Mouse (Mus musculus) forebrain, embryonic 13.5 days (tissue): ENCODE results near the gene Kras. TPM values are rescaled to one million over a fixed set of nuclear protein-coding genes. Genes with fewer than 3 reads are reported as not detected.

ENCODE experiments used
- ATAC-seq: fragments of 200-750 bp; cut with Nextera tagmentation; 2 replicates; pipeline ENCODE4 v1.8.0; 2017
- H3K27ac ChIP-seq: fragments of 300-500 bp; sonication (generic); 2 replicates; pipeline ENCODE4 v1.5.1; 2015; ENCODE audit warnings: inconsistent platforms, mild to moderate bottlenecking, moderate library complexity
- H3K27me3 ChIP-seq: fragments of 300-500 bp; sonication (generic); 2 replicates; pipeline ENCODE4 v1.6.1; 2015; ENCODE audit warnings: mild to moderate bottlenecking, inconsistent platforms
- H3K36me3 ChIP-seq: fragments of 300-500 bp; sonication (generic); 2 replicates; pipeline ENCODE4 v1.6.1; 2015; ENCODE audit warnings: mild to moderate bottlenecking, inconsistent platforms; ENCODE audit not compliant: poor library complexity, severe bottlenecking
- H3K4me1 ChIP-seq: fragments of 300-500 bp; sonication (generic); 2 replicates; pipeline ENCODE4 v1.6.1; 2015; ENCODE audit warnings: inconsistent platforms
- H3K4me2 ChIP-seq: fragments of 300-500 bp; sonication (generic); 2 replicates; pipeline ENCODE4 v1.6.1; 2015; ENCODE audit warnings: inconsistent platforms, mild to moderate bottlenecking, moderate library complexity
- H3K4me3 ChIP-seq: fragments of 300-500 bp; sonication (generic); 2 replicates; pipeline ENCODE4 v1.5.1; 2015; ENCODE audit warnings: mild to moderate bottlenecking, inconsistent platforms
- H3K9ac ChIP-seq: fragments of 300-500 bp; sonication (generic); 2 replicates; pipeline ENCODE4 v1.6.1; 2015; ENCODE audit warnings: mild to moderate bottlenecking, inconsistent platforms
- H3K9me3 ChIP-seq: fragments of 300-500 bp; sonication (generic); replicated peaks from 2 replicates; pipeline ENCODE4 v1.6.1; 2016; ENCODE audit warnings: inconsistent platforms
- WGBS: fragments of 180-500 bp; shearing (Covaris S2); methylation state at CpG from one replicate; pipeline ENCODE4 v1.1.7; 2015; 5-methylcytosine and 5-hydroxymethylcytosine counted together
- polyA plus RNA-seq: library from polyadenylated mRNA; unstranded; fragments of >200 nt; fragmentation: Nextera tagmentation; extraction: Ambion mirVana; gene quantifications from 2 replicates; pipeline ENCODE4 v1.2.1, GENCODE M21; 2015

Kras gene
- polyA plus RNA-seq, 1 experiment from 2014 or later, result 107 TPM

GRCm38 (mm10) chr6:145273971-145274620 lies 24.1 kb upstream of the Kras start:
- no peak overlapping the region for H3K9ac ChIP-seq
- H3K36me3 ChIP-seq, result no peaks in the 10 kb centered on the region
- H3K27ac ChIP-seq, result no peak overlapping the region
- H3K4me1 ChIP-seq, result peaks cover 8% of the 10 kb centered on the region
- no peak overlapping the region for H3K4me3 ChIP-seq
- no peak overlapping the region for H3K4me2 ChIP-seq
- H3K27me3 ChIP-seq, result no peaks in the 10 kb centered on the region
- ATAC-seq, result no peak
- H3K9me3 ChIP-seq, result no peaks in the 10 kb centered on the region
- 83% methylated on average over 12 of the region's 12 CpGs for WGBS

- Histone ChIP-seq H3K4me3 (no peak overlapping the region), H3K9ac (no peak overlapping the region), H3K4me1 (peaks cover 8% of the 10 kb centered on the region), H3K4me2 (no peak overlapping the region), H3K27ac (no peak overlapping the region), H3K36me3 (no peaks in the 10 kb centered on the region), H3K9me3 (no peaks in the 10 kb centered on the region), H3K27me3 (no peaks in the 10 kb centered on the region)
- WGBS, result 82% methylated on average over 10 of the region's 10 CpGs
- no peak for ATAC-seq
Observed at GRCm38 (mm10) chr6:145272142-145272937, 22.3 kb upstream of the Kras start.

- WGBS, result 88% methylated on average over 4 of the region's 4 CpGs
- Histone ChIP-seq H3K4me1 (no peaks in the 10 kb centered on the region), H3K9me3 (no peaks in the 10 kb centered on the region), H3K27me3 (no peaks in the 10 kb centered on the region), H3K9ac (no peak overlapping the region), H3K27ac (no peak overlapping the region), H3K4me3 (no peak overlapping the region), H3K4me2 (no peak overlapping the region), H3K36me3 (no peaks in the 10 kb centered on the region)
- no peak for ATAC-seq
Observed at GRCm38 (mm10) chr6:145269313-145269845, 19.3 kb upstream of the Kras start.

DNA sequence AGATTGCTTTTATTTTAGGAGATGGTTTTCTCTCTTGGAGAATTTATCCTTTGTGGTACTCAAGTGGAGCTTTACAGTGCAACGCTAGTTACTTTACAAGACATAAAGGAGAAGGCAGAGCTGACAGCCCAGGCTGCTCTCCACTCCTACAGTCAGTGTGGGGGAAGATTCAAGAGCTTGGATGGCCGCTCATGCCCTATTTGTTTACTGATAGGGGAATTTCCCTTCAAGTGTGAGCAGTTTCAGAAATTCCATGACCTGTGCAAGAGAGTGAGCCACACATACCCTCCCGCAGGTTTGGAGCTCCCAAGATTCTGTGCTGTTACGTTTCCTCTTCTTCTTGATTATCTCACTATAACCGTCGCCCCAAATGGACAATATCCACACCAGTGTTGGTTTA lies 17.7 kb upstream of the Kras start:
- Histone ChIP-seq H3K9me3 (no peaks in the 10 kb centered on the region), H3K4me2 (no peak overlapping the region), H3K4me1 (no peaks in the 10 kb centered on the region), H3K9ac (no peak overlapping the region), H3K27ac (no peak overlapping the region), H3K36me3 (no peaks in the 10 kb centered on the region), H3K4me3 (no peak overlapping the region), H3K27me3 (no peaks in the 10 kb centered on the region)
- ATAC-seq, result no peak
- 90% methylated on average over 6 of the region's 6 CpGs for WGBS

DNA sequence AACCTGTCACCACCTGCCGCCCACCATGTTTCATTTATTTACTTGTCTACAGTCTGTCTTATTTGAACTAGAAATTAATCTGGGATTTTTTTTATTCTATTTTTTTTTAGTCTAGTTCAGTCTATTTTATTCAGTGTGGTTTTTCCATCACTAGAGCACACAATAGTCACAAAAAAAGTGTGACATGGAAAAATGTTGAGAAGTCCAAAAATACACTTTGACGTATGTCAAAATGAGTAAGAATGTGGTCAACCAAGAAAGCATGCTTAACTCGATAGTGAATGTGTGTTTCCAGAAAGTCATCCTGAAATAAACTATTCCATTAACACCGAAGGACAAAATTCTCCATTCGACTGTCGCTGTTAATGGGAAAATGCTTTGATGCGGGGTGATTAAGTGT lies 12.3 kb upstream of the Kras start:
- Histone ChIP-seq H3K36me3 (no peaks in the 10 kb centered on the region), H3K4me1 (0 out of 2 replicates have a peak, but pooled peaks cover 3% of the 10 kb centered on the region), H3K4me3 (no peak overlapping the region), H3K27me3 (no peaks in the 10 kb centered on the region), H3K4me2 (no peak overlapping the region), H3K9me3 (no peaks in the 10 kb centered on the region), H3K9ac (no peak overlapping the region), H3K27ac (no peak overlapping the region)
- no peak for ATAC-seq
- WGBS, result 73% methylated on average over 7 of the region's 7 CpGs

DNA sequence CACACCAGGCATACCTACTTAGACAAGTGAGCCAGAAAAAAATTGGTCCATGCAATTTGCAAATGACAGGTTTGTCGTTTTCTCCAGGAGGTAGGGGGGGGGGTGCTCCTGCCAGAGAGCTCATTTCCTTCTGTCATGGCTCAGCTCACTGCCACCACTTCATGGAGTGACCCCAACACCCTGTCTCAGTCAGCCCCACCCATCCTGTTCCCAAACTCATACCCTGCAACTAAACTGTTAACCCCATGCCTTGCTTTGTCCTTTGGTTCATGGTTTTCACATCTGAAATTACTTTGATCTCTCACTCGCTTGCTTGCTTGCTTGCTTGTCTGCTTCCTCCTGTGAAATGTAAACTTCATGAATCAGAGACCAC lies 6.6 kb upstream of the Kras start:
- H3K9me3 ChIP-seq, result no peaks in the 10 kb centered on the region

DNA sequence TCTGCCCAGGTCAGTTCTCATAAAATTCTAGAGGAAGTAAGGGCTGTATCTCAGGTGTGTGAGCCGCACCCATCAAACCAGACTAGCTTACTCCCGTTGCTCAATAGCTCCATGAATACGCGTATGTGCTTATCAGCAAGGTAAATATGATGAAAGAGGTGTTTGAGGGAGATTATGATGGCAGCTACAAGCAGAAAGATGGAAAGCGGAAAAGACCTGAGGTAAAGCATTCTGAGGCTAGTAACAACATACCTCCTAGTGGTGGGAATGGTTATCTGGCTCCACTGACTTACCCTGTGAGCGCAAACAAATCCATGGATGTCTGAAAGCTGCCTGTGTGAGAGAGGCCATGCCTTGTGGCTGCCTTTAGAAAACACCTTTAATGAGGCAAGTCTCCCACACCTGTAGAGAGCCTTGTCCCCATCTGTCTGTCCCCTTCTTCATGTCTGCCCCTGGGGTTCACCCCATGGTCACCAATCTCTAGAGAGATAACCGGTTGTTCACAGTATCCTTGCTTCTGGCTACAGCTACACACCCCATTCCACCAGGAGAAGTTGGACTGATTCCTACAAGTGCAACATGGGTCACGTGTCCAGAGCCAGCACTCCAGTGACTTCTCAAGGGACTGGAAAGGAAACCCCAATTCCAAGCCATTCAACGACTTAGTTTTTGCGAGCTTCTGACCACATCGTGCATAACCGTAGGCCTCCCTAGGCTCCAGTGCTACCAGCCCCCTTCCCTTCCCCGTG lies 6.1 kb upstream of the Kras start:
- Histone ChIP-seq H3K4me2 (no peak overlapping the region), H3K27ac (no peak overlapping the region), H3K36me3 (no peaks in the 10 kb centered on the region), H3K4me3 (no peak overlapping the region), H3K9ac (no peak overlapping the region), H3K27me3 (0 out of 2 replicates have a peak, but pooled peaks cover 7% of the 10 kb centered on the region), H3K9me3 (no peaks in the 10 kb centered on the region), H3K4me1 (peaks cover 6% of the 10 kb centered on the region)
- WGBS, result 85% methylated on average over 13 of the region's 13 CpGs
- no peak for ATAC-seq

More for the DNA sequence above, 6.6 kb upstream of the Kras start:
- 0 out of 2 replicates have a peak, but pooled peaks cover 3% of the 10 kb centered on the region for H3K4me1 ChIP-seq
- no peak for ATAC-seq
- no peaks in the 10 kb centered on the region for H3K36me3 ChIP-seq
- no peak overlapping the region for H3K4me2 ChIP-seq
- no peak overlapping the region for H3K9ac ChIP-seq
- H3K27ac ChIP-seq, result no peak overlapping the region
- 52% methylated on average over 2 of the region's 2 CpGs for WGBS
- no peak overlapping the region for H3K4me3 ChIP-seq
- 0 out of 2 replicates have a peak, but pooled peaks cover 7% of the 10 kb centered on the region for H3K27me3 ChIP-seq

GRCm38 (mm10) chr6:145250820-145251219 lies 781 bp upstream of the Kras start:
- H3K27me3 ChIP-seq, result 0 out of 2 replicates have a peak, but pooled peaks cover 7% of the 10 kb centered on the region
- ATAC-seq, result no peak
- H3K36me3 ChIP-seq, result peaks cover 7% of the 10 kb centered on the region
- peak overlapping the region; percentile 95 for H3K9ac ChIP-seq
- no peaks in the 10 kb centered on the region for H3K9me3 ChIP-seq
- peak overlapping the region; percentile 88 for H3K27ac ChIP-seq
- peak overlapping the region; percentile 95 for H3K4me3 ChIP-seq
- WGBS, result 8% methylated on average over 16 of the region's 16 CpGs
- H3K4me2 ChIP-seq, result peak overlapping the region; percentile 83
- peaks cover 29% of the 10 kb centered on the region for H3K4me1 ChIP-seq

DNA sequence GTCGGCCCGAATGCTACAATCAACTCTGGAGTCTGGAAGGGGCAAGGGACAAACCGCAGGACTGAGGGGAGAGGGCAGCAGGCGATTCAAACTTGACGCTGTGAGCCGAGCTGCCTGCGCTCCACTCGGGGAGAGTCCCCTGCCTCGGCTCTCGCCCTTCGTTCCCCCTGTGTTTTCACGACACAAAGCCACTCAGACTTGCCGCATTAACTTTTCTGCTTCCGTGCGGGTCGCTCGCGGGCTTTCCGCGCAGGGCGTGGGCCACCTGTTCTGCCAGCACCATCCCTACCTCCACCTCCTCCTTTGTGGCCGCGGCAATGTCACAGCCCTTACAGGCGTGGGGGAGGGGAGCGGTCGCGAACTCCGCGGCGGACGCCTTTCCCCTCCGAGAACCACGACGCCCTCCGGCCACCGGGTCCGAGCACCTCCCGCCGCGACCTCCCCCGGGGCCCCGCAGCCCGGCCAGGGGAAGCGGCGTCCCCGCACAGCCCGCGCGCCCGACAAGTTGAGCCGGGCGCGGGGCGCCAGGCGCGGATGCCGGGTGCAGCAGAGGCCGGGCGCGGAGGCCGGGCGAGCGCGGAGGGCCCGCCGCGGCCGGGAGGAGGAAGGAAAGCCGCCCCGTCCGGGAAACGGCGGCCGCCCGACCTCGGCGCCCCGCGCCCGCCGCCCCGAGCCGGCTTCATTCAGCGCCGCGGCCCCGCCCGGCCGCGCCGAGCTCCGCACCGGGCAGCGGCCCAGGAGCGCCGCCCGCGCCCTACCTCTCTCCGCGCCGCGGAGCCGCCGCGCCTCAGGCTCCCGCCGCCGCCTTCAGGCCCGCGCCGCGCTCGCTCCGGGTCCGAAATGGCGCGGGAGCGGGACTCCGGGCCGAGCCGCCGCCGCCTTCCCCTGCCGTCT lies 501 bp downstream of the Kras start:
- Histone ChIP-seq H3K27me3 (0 out of 2 replicates have a peak, but pooled peaks cover 7% of the 10 kb centered on the region), H3K27ac (peak overlapping the region; percentile 88), H3K36me3 (peaks cover 11% of the 10 kb centered on the region), H3K4me1 (peaks cover 29% of the 10 kb centered on the region), H3K9ac (peak overlapping the region; percentile 95), H3K4me3 (peak overlapping the region; percentile 95), H3K4me2 (peak overlapping the region; percentile 83), H3K9me3 (no peaks in the 10 kb centered on the region)
- peak; percentile 74 for ATAC-seq
- WGBS, result under 1% methylated on average over 55 of the region's 124 CpGs

DNA sequence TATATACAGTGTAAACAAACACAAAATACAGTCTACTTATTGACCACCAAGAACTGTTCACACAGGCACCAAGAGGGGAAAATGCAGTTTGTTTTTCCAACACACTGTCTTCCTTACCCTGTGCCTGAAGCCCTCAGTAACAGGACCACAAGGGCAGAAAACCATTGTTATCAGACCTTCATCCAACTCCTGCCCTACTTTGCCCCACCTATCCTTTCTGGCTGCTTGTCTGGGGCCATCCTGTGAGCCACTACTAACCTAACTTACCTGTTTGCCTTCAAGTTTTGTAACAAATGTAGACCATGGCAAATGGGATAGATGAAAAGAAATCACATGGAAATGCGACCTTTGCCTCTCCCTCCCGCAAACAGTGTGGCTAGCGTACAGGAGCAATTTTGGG lies 2.2 kb downstream of the Kras start:
- ATAC-seq, result no peak
- Histone ChIP-seq H3K27me3 (0 out of 2 replicates have a peak, but pooled peaks cover 7% of the 10 kb centered on the region), H3K4me2 (peak overlapping the region; percentile 83), H3K9me3 (no peaks in the 10 kb centered on the region), H3K36me3 (peaks cover 15% of the 10 kb centered on the region), H3K4me3 (peak overlapping the region; percentile 29), H3K27ac (no peak overlapping the region), H3K9ac (peak overlapping the region; percentile 55), H3K4me1 (peaks cover 29% of the 10 kb centered on the region)
- WGBS, result 64% methylated on average over 3 of the region's 3 CpGs

DNA sequence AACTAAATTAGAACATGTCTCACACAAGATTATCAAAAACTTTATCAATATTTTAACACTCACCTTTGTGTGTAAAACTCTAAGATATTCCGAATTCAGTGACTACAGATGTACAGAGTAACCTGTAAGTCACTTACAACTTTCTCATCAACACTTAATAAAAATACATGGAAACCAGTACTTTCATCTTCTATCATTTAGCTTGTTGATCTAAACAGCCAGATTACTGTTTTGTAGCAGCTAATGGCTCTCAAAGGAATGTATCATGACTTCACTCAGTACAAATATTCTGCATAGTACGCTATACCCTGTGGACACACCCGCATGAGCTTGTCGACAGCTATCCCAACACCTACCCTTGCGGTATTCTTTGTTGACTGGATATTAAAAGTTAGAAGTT lies 3.2 kb downstream of the Kras start:
- Histone ChIP-seq H3K4me2 (no peak overlapping the region), H3K4me3 (no peak overlapping the region), H3K9me3 (no peaks in the 10 kb centered on the region), H3K27ac (no peak overlapping the region), H3K4me1 (peaks cover 29% of the 10 kb centered on the region), H3K36me3 (peaks cover 15% of the 10 kb centered on the region), H3K9ac (no peak overlapping the region), H3K27me3 (no peaks in the 10 kb centered on the region)
- whole genome bisulfite sequencing, result 95% methylated on average over 5 of the region's 5 CpGs
- no peak for ATAC-seq
